Mouse (Mus musculus) embryonic facial prominence, embryonic 13.5 days (tissue): ENCODE data around the gene Otop1. TPM values are rescaled to one million over a fixed set of nuclear protein-coding genes. Genes with fewer than 3 reads are reported as not detected.

Experiments used
- ATAC-seq: fragments of 200-750 bp; cut with Nextera tagmentation; 2 replicates; pipeline ENCODE4 v1.8.0; 2017; ENCODE audit warnings: low read depth; ENCODE audit not compliant: insufficient number of reproducible peaks, insufficient read depth, low FRiP score, low TSS enrichment
- H3K27ac ChIP-seq: fragments of 300-500 bp; sonication (generic); 2 replicates; pipeline ENCODE4 v1.5.1; 2015; ENCODE audit warnings: moderate library complexity, mild to moderate bottlenecking, inconsistent platforms
- H3K27me3 ChIP-seq: fragments of 300-500 bp; sonication (generic); 2 replicates; pipeline ENCODE4 v1.6.1; 2015; ENCODE audit warnings: mild to moderate bottlenecking, inconsistent platforms
- H3K36me3 ChIP-seq: fragments of 300-500 bp; sonication (generic); 2 replicates; pipeline ENCODE4 v1.6.1; 2015; ENCODE audit warnings: mild to moderate bottlenecking, inconsistent platforms
- H3K4me1 ChIP-seq: fragments of 300-500 bp; sonication (generic); 2 replicates; pipeline ENCODE4 v1.6.1; 2015; ENCODE audit warnings: inconsistent platforms
- H3K4me2 ChIP-seq: fragments of 300-500 bp; sonication (generic); 2 replicates; pipeline ENCODE4 v1.6.1; 2015; ENCODE audit warnings: moderate library complexity, mild to moderate bottlenecking, inconsistent platforms
- H3K4me3 ChIP-seq: fragments of 300-500 bp; sonication (generic); 2 replicates; pipeline ENCODE4 v1.5.1; 2015; ENCODE audit warnings: mild to moderate bottlenecking, inconsistent platforms
- H3K9ac ChIP-seq: fragments of 300-500 bp; sonication (generic); 2 replicates; pipeline ENCODE4 v1.6.1; 2015; ENCODE audit warnings: mild to moderate bottlenecking, inconsistent platforms
- H3K9me3 ChIP-seq: fragments of 300-500 bp; sonication (generic); 2 replicates; pipeline ENCODE4 v1.6.1; 2016; ENCODE audit warnings: inconsistent platforms
- WGBS: fragments of 180-500 bp; shearing (Covaris S2); methylation state at CpG from one replicate; pipeline ENCODE4 v1.1.7; 2015; ENCODE audit warnings: mixed read lengths; 5-methylcytosine and 5-hydroxymethylcytosine counted together
- polyA plus RNA-seq: library from polyadenylated mRNA; unstranded; fragments of >200 nt; fragmentation: Nextera tagmentation; extraction: Ambion mirVana; gene quantifications from 2 replicates; pipeline ENCODE4 v1.2.1, GENCODE M21; 2015

Gene Otop1
- polyA plus RNA-seq, 1 experiment from 2014 or later, result not detected

- H3K4me2 ChIP-seq, result peak overlapping the region; percentile 88
- peak overlapping the region; percentile 84 for H3K9ac ChIP-seq
- H3K4me1 ChIP-seq, result peaks cover 5% of the 10 kb centered on the region; the same call in 1 of the 2 replicates
- WGBS, result 46% methylated on average over 9 of the region's 9 CpGs
- H3K27ac ChIP-seq, result peak overlapping the region; percentile 92
- no peaks in the 10 kb centered on the region for H3K27me3 ChIP-seq
- H3K9me3 ChIP-seq, result no peaks in the 10 kb centered on the region
- peaks cover 24% of the 10 kb centered on the region for H3K36me3 ChIP-seq
- peak overlapping the region; percentile 79 for H3K4me3 ChIP-seq
- ATAC-seq, result no peak
Observed at GRCm38 (mm10) chr5:38259455-38260106, 16.2 kb upstream of the Otop1 start.

DNA sequence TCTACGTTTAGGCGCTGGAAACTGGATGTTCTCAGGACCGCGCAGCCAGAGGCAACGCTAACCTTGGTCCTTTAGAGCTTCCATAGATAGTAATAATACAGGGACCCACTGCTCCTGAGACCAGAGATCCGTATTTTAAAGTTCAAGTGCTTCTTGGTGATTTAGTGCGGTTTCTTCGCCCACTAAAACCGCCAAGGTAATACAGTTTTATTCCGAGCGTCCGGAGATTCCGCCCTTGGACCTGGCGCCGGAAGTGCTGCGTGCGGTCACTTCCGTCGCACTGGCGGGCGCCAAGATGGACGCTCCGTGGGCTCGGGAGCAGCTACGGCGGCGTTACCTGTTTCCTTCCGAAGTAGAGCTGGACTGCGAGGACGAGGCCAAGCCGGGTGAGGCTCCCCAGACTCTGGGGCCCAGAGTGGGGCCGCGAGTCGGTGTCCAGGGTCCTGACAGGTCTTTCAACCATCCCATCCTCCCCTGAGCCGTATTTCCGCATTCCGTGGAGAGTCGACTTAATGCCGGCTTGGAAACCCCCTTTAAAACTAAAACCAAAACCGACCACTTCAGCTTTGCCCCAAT lies 15.6 kb upstream of the Otop1 start, which contains the start of gene Tmem128:
Gene Tmem128, plus strand, starts transcription at position 79 of the 576 bp plus-strand sequence.
- no peak for ATAC-seq
- H3K9me3 ChIP-seq, result no peaks in the 10 kb centered on the region
- under 1% methylated on average over 40 of the region's 40 CpGs for WGBS

GRCm38 (mm10) chr5:38270942-38271341 lies 4.8 kb upstream of the Otop1 start:
- no peak overlapping the region for H3K27ac ChIP-seq
- WGBS, result 93% methylated on average over 3 of the region's 3 CpGs
- no peak overlapping the region for H3K4me2 ChIP-seq
- H3K4me3 ChIP-seq, result no peak overlapping the region
- H3K9ac ChIP-seq, result no peak overlapping the region
- peaks cover 6% of the 10 kb centered on the region for H3K4me1 ChIP-seq
- H3K27me3 ChIP-seq, result peaks cover 29% of the 10 kb centered on the region
- peaks cover 51% of the 10 kb centered on the region for H3K36me3 ChIP-seq
- H3K9me3 ChIP-seq, result no peaks in the 10 kb centered on the region
- ATAC-seq, result no peak

More for the DNA sequence above, 15.6 kb upstream of the Otop1 start, which contains the start of gene Tmem128:
- H3K4me2 ChIP-seq, result peak within 1 kb of the TSS; percentile 88
- H3K4me1 ChIP-seq, result peaks cover 5% of the 10 kb centered on the region; the same call in 1 of the 2 replicates
- peak within 1 kb of the TSS; percentile 92 for H3K27ac ChIP-seq
- H3K4me3 ChIP-seq, result peak within 1 kb of the TSS; percentile 79
- no peaks in the 10 kb centered on the region for H3K27me3 ChIP-seq
- H3K9ac ChIP-seq, result peak within 1 kb of the TSS; percentile 84
- H3K36me3 ChIP-seq, result peaks cover 30% of the 10 kb centered on the region

GRCm38 (mm10) chr5:38273831-38274230 lies 1.9 kb upstream of the Otop1 start:
- WGBS, result 84% methylated on average over 4 of the region's 4 CpGs
- peaks cover 26% of the 10 kb centered on the region; the same call in 1 of the 2 replicates for H3K36me3 ChIP-seq
- H3K9me3 ChIP-seq, result no peaks in the 10 kb centered on the region
- H3K9ac ChIP-seq, result no peak overlapping the region
- peaks cover 58% of the 10 kb centered on the region for H3K27me3 ChIP-seq
- no peak overlapping the region for H3K27ac ChIP-seq
- H3K4me1 ChIP-seq, result peaks cover 27% of the 10 kb centered on the region
- no peak overlapping the region for H3K4me3 ChIP-seq
- no peak overlapping the region for H3K4me2 ChIP-seq
- ATAC-seq, result no peak

- peaks cover 76% of the 10 kb centered on the region for H3K27me3 ChIP-seq
- 0 out of 2 replicates have a peak overlapping the region, but pooled peaks have one; percentile 36 for H3K9ac ChIP-seq
- H3K4me2 ChIP-seq, result peak overlapping the region; percentile 60
- peak overlapping the region; percentile 39 for H3K4me3 ChIP-seq
- H3K36me3 ChIP-seq, result peaks cover 3% of the 10 kb centered on the region; the same call in 1 of the 2 replicates
- peaks cover 27% of the 10 kb centered on the region for H3K4me1 ChIP-seq
- no peak overlapping the region for H3K27ac ChIP-seq
- no peak for ATAC-seq
- 2% methylated on average over 19 of the region's 19 CpGs for WGBS
- H3K9me3 ChIP-seq, result no peaks in the 10 kb centered on the region
Observed at GRCm38 (mm10) chr5:38276451-38276850, 679 bp downstream of the Otop1 start.

- Histone ChIP-seq H3K4me1 (peaks cover 27% of the 10 kb centered on the region), H3K4me2 (peak overlapping the region; percentile 60), H3K27me3 (peaks cover 76% of the 10 kb centered on the region), H3K9me3 (no peaks in the 10 kb centered on the region), H3K27ac (no peak overlapping the region), H3K4me3 (peak overlapping the region; percentile 39), H3K9ac (0 out of 2 replicates have a peak overlapping the region, but pooled peaks have one; percentile 21), H3K36me3 (no peaks in the 10 kb centered on the region)
- ATAC-seq, result no peak
- WGBS, result 1% methylated on average over 61 of the region's 65 CpGs
Observed at GRCm38 (mm10) chr5:38277098-38277866, 1.5 kb downstream of the Otop1 start.

GRCm38 (mm10) chr5:38277936-38278600 lies 2.3 kb downstream of the Otop1 start:
- peak overlapping the region; percentile 60 for H3K4me2 ChIP-seq
- H3K9me3 ChIP-seq, result no peaks in the 10 kb centered on the region
- no peak overlapping the region for H3K9ac ChIP-seq
- H3K27ac ChIP-seq, result no peak overlapping the region
- peaks cover 27% of the 10 kb centered on the region for H3K4me1 ChIP-seq
- ATAC-seq, result no peak
- H3K36me3 ChIP-seq, result no peaks in the 10 kb centered on the region
- H3K4me3 ChIP-seq, result peak overlapping the region; percentile 39
- 16% methylated on average over 12 of the region's 12 CpGs for WGBS
- H3K27me3 ChIP-seq, result peaks cover 76% of the 10 kb centered on the region

GRCm38 (mm10) chr5:38280075-38280474 lies 4.3 kb downstream of the Otop1 start:
- H3K9ac ChIP-seq, result no peak overlapping the region
- H3K27ac ChIP-seq, result no peak overlapping the region
- H3K4me1 ChIP-seq, result peaks cover 24% of the 10 kb centered on the region
- H3K4me2 ChIP-seq, result no peak overlapping the region
- H3K36me3 ChIP-seq, result no peaks in the 10 kb centered on the region
- WGBS, result 17% methylated on average over 1 of the region's 1 CpGs
- H3K9me3 ChIP-seq, result no peaks in the 10 kb centered on the region
- peaks cover 56% of the 10 kb centered on the region for H3K27me3 ChIP-seq
- no peak for ATAC-seq
- no peak overlapping the region for H3K4me3 ChIP-seq

DNA sequence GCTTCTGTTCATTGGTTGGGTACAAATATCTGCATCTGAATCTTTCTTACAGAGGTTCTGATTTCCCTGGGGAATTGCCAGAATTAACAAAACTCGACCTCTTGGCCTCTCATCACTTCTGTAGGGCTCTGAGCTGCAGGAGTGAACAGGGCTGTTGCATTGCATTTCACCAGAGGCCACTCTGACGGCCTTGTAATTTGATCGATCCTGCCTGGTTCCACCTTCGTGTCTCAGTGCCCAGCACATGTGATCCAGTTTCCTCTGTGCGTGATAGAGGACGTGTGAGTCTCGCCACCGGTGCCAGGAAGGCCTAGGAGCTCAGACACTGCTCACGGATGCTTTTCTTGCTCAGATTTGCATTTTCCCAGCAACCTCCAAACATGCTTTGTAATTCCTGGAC lies 10.0 kb downstream of the Otop1 start:
- no peak overlapping the region for H3K4me2 ChIP-seq
- H3K36me3 ChIP-seq, result no peaks in the 10 kb centered on the region
- H3K4me3 ChIP-seq, result no peak overlapping the region
- WGBS, result 21% methylated on average over 9 of the region's 9 CpGs
- H3K27ac ChIP-seq, result no peak overlapping the region
- H3K9me3 ChIP-seq, result 0 out of 2 replicates have a peak, but pooled peaks cover 3% of the 10 kb centered on the region
- no peak overlapping the region for H3K9ac ChIP-seq
- H3K27me3 ChIP-seq, result peaks cover 2% of the 10 kb centered on the region
- H3K4me1 ChIP-seq, result no peaks in the 10 kb centered on the region
- no peak for ATAC-seq

GRCm38 (mm10) chr5:38288476-38288875 lies 12.7 kb downstream of the Otop1 start:
- Histone ChIP-seq H3K9me3 (0 out of 2 replicates have a peak, but pooled peaks cover 3% of the 10 kb centered on the region), H3K36me3 (no peaks in the 10 kb centered on the region), H3K27me3 (no peaks in the 10 kb centered on the region), H3K4me3 (no peak overlapping the region), H3K9ac (no peak overlapping the region), H3K4me1 (no peaks in the 10 kb centered on the region), H3K27ac (no peak overlapping the region), H3K4me2 (no peak overlapping the region)
- 88% methylated on average over 3 of the region's 3 CpGs for WGBS
- no peak for ATAC-seq

DNA sequence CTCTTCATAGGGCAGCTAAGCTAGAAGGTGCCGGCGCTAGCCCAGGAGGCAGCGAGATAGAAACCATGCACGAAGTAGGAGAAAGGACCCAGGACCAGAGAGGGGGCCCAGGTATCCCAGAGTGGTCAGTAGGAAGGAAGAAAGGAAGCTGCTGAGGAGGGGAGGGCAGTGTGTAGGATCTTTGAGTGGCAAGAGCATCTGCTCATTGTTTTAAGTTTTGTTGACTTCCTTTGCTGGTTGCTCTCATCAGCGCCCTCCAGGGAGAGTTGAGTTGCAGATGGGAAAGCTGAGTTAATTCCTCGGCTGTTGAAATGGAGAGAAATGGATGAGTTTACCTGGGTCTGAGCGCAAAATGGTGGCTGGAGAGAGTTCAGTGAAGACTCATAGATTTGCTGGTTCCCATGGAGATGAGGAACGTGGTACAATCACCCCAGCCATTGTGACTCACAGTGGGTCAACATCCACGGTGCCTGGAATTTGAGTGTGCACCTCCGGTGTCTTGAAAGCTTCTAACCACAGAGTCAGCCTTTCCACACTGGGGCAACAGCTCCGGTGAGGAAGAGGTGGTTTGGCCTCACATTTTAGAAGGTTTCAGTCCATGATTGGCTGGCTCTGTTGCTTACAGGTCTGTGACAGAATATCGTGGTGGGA lies 26.1 kb downstream of the Otop1 start:
- ATAC-seq, result no peak
- 89% methylated on average over 12 of the region's 12 CpGs for WGBS
- Histone ChIP-seq H3K9me3 (no peaks in the 10 kb centered on the region), H3K27ac (no peak overlapping the region), H3K27me3 (no peaks in the 10 kb centered on the region), H3K4me1 (no peaks in the 10 kb centered on the region), H3K4me2 (no peak overlapping the region), H3K9ac (no peak overlapping the region), H3K4me3 (no peak overlapping the region), H3K36me3 (no peaks in the 10 kb centered on the region)
